Mouse (Mus musculus): ENCODE data around the gene Tmem114.

Gene Tmem114

DNA sequence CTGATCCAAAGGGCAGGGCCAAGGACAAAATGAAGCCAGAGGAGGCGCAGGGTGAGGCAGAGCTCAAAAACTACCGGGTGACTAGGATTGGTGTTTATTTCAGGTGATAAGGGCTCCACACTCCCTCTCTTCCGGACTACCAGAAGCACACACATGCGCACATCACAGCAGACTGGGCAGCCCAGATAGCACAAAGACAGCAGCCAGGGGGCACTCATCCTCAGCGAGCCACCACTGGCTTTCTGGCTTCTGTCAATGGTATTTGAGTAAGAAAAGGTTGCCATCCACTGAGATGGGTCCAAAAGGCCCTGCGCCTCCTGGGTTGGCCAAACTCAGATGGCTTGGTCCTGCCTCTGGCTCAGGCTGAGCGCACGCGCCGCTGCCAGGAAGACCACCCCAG lies 15.7 kb downstream of the Tmem114 start:
- DNase-seq (ENCODE audit: low spot score in 2 of 2), result no peak

DNA sequence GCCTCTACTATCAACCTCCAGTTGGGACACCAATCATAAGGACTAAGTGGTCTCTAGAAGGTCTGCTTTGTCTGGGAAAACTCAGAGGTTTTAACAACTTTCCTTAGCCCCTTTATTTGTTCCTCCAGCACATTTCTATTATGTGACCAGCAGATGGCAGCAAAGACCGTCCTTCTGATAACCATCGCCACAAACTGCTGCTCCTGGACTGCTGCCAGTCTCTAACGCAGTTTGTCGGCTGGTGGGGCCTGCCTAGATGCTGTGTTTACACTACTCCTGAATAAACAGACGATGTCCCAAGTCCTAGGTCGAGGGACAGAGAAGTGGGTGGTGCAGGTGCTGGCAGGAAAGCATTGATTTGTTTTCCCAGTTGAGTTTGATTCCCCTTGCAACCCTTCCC lies 18.2 kb downstream of the Tmem114 start:
- DNase-seq (ENCODE audit: low spot score in 2 of 2), result peak; percentile 81 to 89

DNA sequence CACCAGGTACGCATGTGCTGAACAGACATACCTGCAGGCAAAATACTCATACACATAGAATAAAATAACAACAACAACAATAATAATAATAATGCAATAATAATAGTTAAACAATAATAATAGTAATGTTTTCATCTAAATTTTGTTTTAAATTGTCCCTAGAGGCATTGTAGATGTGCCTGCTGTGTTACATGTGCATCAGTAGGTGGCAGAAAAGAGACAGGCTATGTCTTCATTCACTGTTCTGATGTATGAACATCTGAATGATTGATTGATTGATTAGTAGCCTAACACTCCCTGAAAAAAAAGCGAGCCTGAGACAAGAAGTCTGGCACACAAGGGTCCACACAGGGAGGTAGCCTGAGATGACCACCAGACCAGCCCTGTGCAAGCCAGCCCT lies 22.3 kb downstream of the Tmem114 start:
- DNase-seq (ENCODE audit: low spot score in 2 of 2), result no peak

DNA sequence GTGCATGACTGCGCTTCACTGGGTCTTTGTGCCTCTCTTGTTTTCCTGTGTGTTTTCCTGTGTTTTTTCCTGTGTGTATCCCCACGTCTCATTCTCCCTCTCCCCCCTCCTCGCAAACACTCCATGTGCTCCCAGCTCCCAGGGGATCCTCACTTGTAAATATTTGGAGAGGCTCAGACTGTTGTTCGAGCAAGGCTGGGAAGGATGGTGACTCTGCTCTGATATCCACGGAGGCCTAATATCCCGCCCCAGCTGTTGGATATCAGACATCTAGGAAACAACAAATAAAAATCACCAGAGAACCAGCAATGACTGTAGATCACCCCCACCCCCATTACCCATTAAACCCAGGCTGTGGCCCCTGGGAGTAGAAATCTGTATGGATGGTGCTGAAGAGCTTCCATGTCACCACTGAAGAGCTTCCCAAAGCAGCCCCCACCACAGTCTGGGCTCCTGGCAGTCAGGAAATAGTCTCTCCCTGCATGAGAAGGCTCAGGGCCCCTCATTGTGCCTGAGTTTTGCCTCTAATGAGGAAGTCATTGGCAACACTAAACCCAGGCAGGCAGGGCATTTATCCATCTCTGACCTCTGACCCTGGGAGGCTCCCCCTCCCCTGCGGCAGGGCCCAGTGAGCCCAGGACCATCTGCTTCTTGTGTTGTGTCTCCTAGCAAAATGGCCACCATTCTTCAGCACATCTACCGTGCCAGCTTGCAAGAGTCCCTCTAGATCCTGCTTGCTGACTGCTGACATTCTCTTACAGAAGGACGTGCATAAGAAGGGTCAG lies 23.6 kb downstream of the Tmem114 start:
- DNase-seq (ENCODE audit: low spot score in 2 of 2), result no peak

DNA sequence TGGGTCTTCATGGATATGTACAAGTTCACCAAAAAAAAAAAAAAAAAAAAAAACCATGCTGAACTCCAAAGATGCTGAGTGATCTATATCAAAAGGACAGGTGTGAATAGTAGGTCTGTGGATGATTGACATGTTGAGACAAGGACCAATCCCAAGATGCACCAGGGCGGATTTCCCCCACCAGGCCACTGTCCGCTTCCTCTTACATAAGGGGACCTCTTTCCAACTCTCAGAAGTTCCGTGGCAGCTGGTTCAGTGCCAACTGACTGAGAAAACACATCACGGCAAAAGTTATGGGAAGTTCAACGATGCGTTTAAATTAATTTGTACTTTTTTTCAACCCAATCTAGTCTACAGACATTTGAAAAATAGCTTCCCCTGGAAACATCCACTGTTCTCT lies 25.1 kb downstream of the Tmem114 start:
- DNase-seq (ENCODE audit: low spot score in 2 of 2), result no peak

DNA sequence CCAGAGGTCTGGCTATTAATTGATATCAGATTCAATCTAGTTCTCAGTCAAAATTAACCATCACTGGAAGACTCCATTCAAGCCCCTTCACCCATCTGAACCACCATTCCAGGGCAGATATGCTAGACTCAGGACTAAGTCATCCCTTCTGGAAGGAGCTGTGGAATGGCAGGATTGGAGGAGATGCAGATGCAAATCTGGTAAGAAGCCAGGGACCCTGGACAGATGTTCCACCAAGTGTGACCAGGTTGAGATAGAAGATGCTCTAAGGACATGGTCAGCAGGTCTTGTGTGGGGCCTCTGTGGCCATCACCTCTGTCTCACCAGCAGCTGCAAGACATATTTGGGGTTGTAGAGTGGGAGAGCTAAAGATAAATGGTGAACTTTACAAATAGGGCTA lies 30.0 kb downstream of the Tmem114 start:
- no peak for DNase-seq (ENCODE audit: low spot score in 2 of 2)

DNA sequence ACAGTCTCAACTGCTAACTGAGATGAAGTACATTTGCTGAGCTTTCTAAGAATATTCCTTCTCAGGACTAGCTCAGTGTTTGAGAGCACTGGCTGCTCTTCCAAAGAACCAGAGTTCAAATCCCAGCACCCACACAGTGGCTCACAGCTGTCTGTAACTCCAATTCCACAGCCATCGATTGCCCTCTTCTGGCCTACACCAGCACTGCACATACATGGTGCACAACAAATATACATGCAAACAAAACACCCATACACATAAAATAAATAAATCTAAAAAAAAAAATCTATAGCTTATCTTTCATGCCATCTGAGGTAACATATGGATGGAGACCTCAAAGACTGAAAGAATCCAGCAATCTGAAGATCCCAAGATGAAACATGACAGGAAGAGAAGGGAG lies 36.4 kb downstream of the Tmem114 start:
- no peak for DNase-seq (ENCODE audit: low spot score in 2 of 2)

DNA sequence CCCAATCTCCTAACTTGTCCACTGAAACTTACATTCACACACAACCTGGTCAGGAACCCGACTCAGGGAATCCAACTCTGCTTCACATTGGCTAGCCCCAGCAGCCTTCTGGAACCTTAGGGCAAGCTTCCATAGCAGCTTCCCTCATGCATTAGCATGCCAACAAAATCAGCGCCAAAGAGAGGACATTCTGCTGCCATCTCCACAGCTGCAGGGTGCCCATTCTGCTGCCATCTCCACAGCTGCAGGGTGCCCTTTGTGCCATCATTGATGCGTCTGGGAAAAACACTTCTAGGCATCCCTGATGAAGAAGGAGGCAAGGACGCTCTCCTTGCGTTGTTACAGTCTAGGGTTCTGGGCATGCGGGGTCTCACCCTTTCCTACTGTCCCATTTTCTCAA lies 38.5 kb downstream of the Tmem114 start:
- DNase-seq (ENCODE audit: low spot score in 2 of 2), result no peak

DNA sequence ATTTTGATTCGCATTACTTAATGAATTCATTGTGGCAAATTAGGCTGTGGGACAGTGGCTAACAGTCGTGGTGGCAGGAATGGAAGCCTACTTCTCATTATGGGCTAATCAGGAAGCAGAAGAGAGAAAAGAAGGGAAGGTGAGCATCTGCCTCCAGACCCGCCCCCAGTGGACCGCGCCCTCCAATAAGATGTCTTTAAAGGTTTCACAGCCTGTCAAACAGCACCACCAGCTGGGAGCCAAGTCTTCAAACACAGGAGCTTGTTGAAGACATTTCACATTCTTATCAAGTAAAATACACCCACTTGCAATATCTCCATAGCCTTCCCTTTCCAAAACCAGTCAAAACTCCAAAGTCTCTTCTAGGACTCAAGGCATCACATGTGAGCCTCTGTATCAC lies 39.3 kb downstream of the Tmem114 start:
- DNase-seq (ENCODE audit: low spot score in 2 of 2), result no peak

DNA sequence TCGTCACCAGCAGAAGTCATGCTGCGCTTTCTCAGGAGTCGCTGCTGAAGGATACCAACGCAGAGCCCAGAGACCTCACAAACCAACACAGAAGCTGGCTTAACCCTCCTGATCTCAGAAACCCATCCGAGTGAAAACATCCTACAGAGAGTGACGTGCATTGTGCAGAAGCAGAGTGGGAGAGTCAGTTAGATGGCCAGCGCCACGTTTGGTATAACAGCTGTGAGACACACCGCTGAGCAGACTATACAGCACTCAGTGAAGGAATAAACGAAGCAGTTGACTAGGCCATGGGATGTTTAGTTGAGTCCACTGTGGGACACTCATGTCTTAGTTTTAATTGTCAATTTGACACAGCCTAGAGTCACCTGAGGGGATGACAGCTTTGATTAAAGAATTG lies 40.2 kb downstream of the Tmem114 start:
- no peak for DNase-seq (ENCODE audit: low spot score in 2 of 2)

DNA sequence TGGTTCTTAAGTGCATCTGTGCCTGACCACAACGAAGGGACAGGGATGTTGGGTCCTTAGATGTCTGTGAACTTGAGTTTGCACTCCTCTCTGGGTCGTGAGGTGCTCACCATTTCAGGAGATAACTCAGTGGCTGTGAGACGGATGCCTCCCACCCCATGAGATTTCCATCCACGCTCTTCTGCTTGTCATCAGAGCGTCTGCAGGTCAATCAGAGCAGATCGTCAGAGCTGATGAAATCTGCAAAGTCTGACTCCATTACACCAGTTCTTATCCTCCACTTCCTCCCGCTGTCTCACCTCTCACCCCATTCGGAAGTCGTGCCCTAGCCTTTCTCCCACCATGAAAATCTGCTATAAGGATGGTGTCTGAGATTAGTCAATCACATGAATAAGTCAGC lies 41.5 kb downstream of the Tmem114 start:
- DNase-seq (ENCODE audit: low spot score in 2 of 2), result no peak

DNA sequence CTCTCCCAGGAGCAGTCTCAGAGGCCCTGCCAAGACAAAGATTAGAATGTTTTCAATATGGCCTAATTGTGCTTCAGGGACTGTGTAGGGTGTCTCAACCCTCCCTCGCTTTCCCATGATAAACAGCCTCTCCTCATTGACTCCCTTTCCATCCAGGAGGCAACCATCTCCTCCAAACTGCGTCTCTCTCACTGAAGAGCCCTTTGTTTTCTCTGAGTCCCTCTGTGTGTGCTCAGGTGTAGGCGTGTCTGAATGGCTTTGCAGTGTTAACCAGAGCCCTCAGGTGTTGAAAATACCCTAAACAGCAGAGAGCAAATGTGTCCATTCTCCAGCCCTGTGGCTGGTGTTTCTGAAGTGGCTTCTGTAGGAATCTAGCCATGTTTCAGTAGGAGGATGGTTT lies 61.9 kb downstream of the Tmem114 start:
- DNase-seq (ENCODE audit: low spot score in 2 of 2), result no peak

Data from right cerebral cortex, postnatal 10 days (tissue).